Mouse (Mus musculus) midbrain, embryonic 10.5 days (tissue): ENCODE results near the gene Glt1d1. TPM values are rescaled to one million over a fixed set of nuclear protein-coding genes. Genes with fewer than 3 reads are reported as not detected.
"Not testable (repeated sequence)": the region's sequence is repeated elsewhere in the genome, so short reads cannot be mapped to it uniquely, and the experiment has no call there.

Experiments
- DNase-seq: peaks from one replicate; pipeline ENCODE4 v3.0.0-alpha.2; 2017; ENCODE audit warnings: low spot score
- H3K27ac ChIP-seq: fragments of 300-500 bp; sonication (generic); replicated peaks from 2 replicates; pipeline ENCODE4 v1.5.1; 2016; ENCODE audit warnings: mild to moderate bottlenecking
- H3K27me3 ChIP-seq: fragments of 300-500 bp; sonication (generic); 2 replicates; pipeline ENCODE4 v1.6.1; 2016; ENCODE audit warnings: low read depth, mild to moderate bottlenecking; ENCODE audit not compliant: poor library complexity, severe bottlenecking
- H3K36me3 ChIP-seq: fragments of 300-500 bp; sonication (generic); 2 replicates; pipeline ENCODE4 v1.6.1; 2016; ENCODE audit warnings: mild to moderate bottlenecking, moderate library complexity
- H3K4me1 ChIP-seq: fragments of 300-500 bp; sonication (generic); 2 replicates; pipeline ENCODE4 v1.6.1; 2016
- H3K4me3 ChIP-seq: fragments of 300-500 bp; sonication (generic); 2 replicates; pipeline ENCODE4 v1.5.1; 2016; ENCODE audit warnings: mild to moderate bottlenecking, moderate library complexity
- H3K9me3 ChIP-seq: fragments of 300-500 bp; sonication (generic); replicated peaks from 2 replicates; pipeline ENCODE4 v1.6.1; 2016; ENCODE audit warnings: mild to moderate bottlenecking
- WGBS: fragments of 180-500 bp; shearing (Covaris S2); methylation state at CpG from one replicate; pipeline ENCODE4 v1.1.7; 2016; 5-methylcytosine and 5-hydroxymethylcytosine counted together
- polyA plus RNA-seq: library from polyadenylated mRNA; unstranded; fragments of >200 nt; fragmentation: Nextera tagmentation; extraction: Ambion mirVana; gene quantifications from 2 replicates; pipeline ENCODE4 v1.2.1, GENCODE M21; 2016

Glt1d1 gene
- polyA plus RNA-seq, 1 experiment from 2014 or later: 1.3 TPM

- WGBS: 79% methylated on average over 7 of the region's 7 CpGs
- Histone ChIP-seq H3K4me1 (peaks cover 9% of the 10 kb centered on the region; the same call in 1 of the 2 replicates), H3K9me3 (0 out of 2 replicates have a peak, but pooled peaks cover 3% of the 10 kb centered on the region), H3K36me3 (no peaks in the 10 kb centered on the region), H3K27me3 (no peaks in the 10 kb centered on the region), H3K27ac (no peak overlapping the region), H3K4me3 (no peak overlapping the region)
- peak; percentile 9 for DNase-seq
Observed at GRCm38 (mm10) chr5:127714783-127715704, 83.0 kb downstream of the Glt1d1 start.

GRCm38 (mm10) chr5:127720591-127721379 is 88.7 kb downstream of the Glt1d1 start:
- Histone ChIP-seq H3K9me3 (no peaks in the 10 kb centered on the region), H3K4me1 (peaks cover 16% of the 10 kb centered on the region; the same call in 1 of the 2 replicates), H3K4me3 (peak overlapping the region; percentile 29; the same call in 1 of the 2 replicates), H3K27me3 (no peaks in the 10 kb centered on the region), H3K27ac (no peak overlapping the region), H3K36me3 (no peaks in the 10 kb centered on the region)
- peak; percentile 43 for DNase-seq
- WGBS: 30% methylated on average over 15 of the region's 15 CpGs

GRCm38 (mm10) chr5:127722171-127722570 is 90.1 kb downstream of the Glt1d1 start:
- H3K9me3 ChIP-seq, H3K4me3 ChIP-seq, H3K27ac ChIP-seq, H3K36me3 ChIP-seq, H3K27me3 ChIP-seq: not testable (repeated sequence)
- peaks cover 16% of the 10 kb centered on the region; the same call in 1 of the 2 replicates for H3K4me1 ChIP-seq
- DNase-seq: peak; percentile 8
- WGBS: 96% methylated on average over 12 of the region's 12 CpGs

GRCm38 (mm10) chr5:127730351-127730750 is 98.3 kb downstream of the Glt1d1 start:
- no peak overlapping the region for H3K4me3 ChIP-seq
- no peaks in the 10 kb centered on the region for H3K9me3 ChIP-seq
- no peak for DNase-seq
- H3K4me1 ChIP-seq: no peaks in the 10 kb centered on the region
- no peak overlapping the region for H3K27ac ChIP-seq
- H3K27me3 ChIP-seq: no peaks in the 10 kb centered on the region
- WGBS: 91% methylated on average over 2 of the region's 2 CpGs
- no peaks in the 10 kb centered on the region for H3K36me3 ChIP-seq

- H3K27me3 ChIP-seq: no peaks in the 10 kb centered on the region
- no peak overlapping the region for H3K27ac ChIP-seq
- DNase-seq: no peak
- no peaks in the 10 kb centered on the region for H3K36me3 ChIP-seq
- 91% methylated on average over 16 of the region's 16 CpGs for WGBS
- H3K9me3 ChIP-seq: no peaks in the 10 kb centered on the region
- no peaks in the 10 kb centered on the region for H3K4me1 ChIP-seq
- H3K4me3 ChIP-seq: no peak overlapping the region
Observed at GRCm38 (mm10) chr5:127741331-127741730, 109.3 kb downstream of the Glt1d1 start.

- H3K27ac ChIP-seq, DNase-seq, H3K9me3 ChIP-seq, H3K4me1 ChIP-seq, H3K4me3 ChIP-seq, H3K27me3 ChIP-seq, H3K36me3 ChIP-seq: not testable (repeated sequence)
- WGBS: 91% methylated on average over 3 of the region's 3 CpGs
Observed at GRCm38 (mm10) chr5:127749540-127749939, 117.5 kb downstream of the Glt1d1 start.

GRCm38 (mm10) chr5:127751262-127751975 is 119.4 kb downstream of the Glt1d1 start:
- Histone ChIP-seq H3K27ac (no peak overlapping the region), H3K9me3 (0 out of 2 replicates have a peak, but pooled peaks cover 3% of the 10 kb centered on the region), H3K27me3 (no peaks in the 10 kb centered on the region), H3K4me3 (no peak overlapping the region), H3K4me1 (peaks cover 7% of the 10 kb centered on the region; the same call in 1 of the 2 replicates), H3K36me3 (no peaks in the 10 kb centered on the region)
- 42% methylated on average over 20 of the region's 20 CpGs for WGBS
- DNase-seq: no peak

GRCm38 (mm10) chr5:127755594-127755993 is 123.5 kb downstream of the Glt1d1 start:
- no peaks in the 10 kb centered on the region for H3K9me3 ChIP-seq
- H3K36me3 ChIP-seq: no peaks in the 10 kb centered on the region
- peaks cover 7% of the 10 kb centered on the region; the same call in 1 of the 2 replicates for H3K4me1 ChIP-seq
- no peaks in the 10 kb centered on the region for H3K27me3 ChIP-seq
- H3K27ac ChIP-seq: no peak overlapping the region
- DNase-seq: no peak
- no peak overlapping the region for H3K4me3 ChIP-seq
- WGBS: 90% methylated on average over 4 of the region's 4 CpGs

GRCm38 (mm10) chr5:127756011-127756410 is 123.9 kb downstream of the Glt1d1 start:
- H3K4me3 ChIP-seq: no peak overlapping the region
- H3K9me3 ChIP-seq: no peaks in the 10 kb centered on the region
- H3K4me1 ChIP-seq: peaks cover 5% of the 10 kb centered on the region; the same call in 1 of the 2 replicates
- no peak for DNase-seq
- H3K27ac ChIP-seq: no peak overlapping the region
- no peaks in the 10 kb centered on the region for H3K27me3 ChIP-seq
- WGBS: 84% methylated on average over 3 of the region's 3 CpGs
- H3K36me3 ChIP-seq: no peaks in the 10 kb centered on the region

- H3K4me3 ChIP-seq: no peak overlapping the region
- no peak for DNase-seq
- H3K36me3 ChIP-seq: no peaks in the 10 kb centered on the region
- WGBS: 93% methylated on average over 4 of the region's 4 CpGs
- no peaks in the 10 kb centered on the region for H3K9me3 ChIP-seq
- H3K27me3 ChIP-seq: no peaks in the 10 kb centered on the region
- H3K4me1 ChIP-seq: no peaks in the 10 kb centered on the region
- H3K27ac ChIP-seq: no peak overlapping the region
Observed at GRCm38 (mm10) chr5:127756671-127757423, 124.8 kb downstream of the Glt1d1 start.

GRCm38 (mm10) chr5:127758576-127758975 is 126.5 kb downstream of the Glt1d1 start:
- H3K4me3 ChIP-seq: no peak overlapping the region
- no peaks in the 10 kb centered on the region for H3K9me3 ChIP-seq
- no peak for DNase-seq
- H3K36me3 ChIP-seq: no peaks in the 10 kb centered on the region
- H3K27ac ChIP-seq: no peak overlapping the region
- H3K27me3 ChIP-seq: no peaks in the 10 kb centered on the region
- WGBS: 80% methylated on average over 4 of the region's 4 CpGs
- H3K4me1 ChIP-seq: no peaks in the 10 kb centered on the region
